Mouse (Mus musculus) ovary, postnatal 10 days (tissue): ENCODE measurements around the gene Map1b.

Experiments used
- DNase-seq: peaks from one replicate; pipeline ENCODE4 v3.0.0; 2022; ENCODE audit warnings: low spot score

Gene Map1b

DNA sequence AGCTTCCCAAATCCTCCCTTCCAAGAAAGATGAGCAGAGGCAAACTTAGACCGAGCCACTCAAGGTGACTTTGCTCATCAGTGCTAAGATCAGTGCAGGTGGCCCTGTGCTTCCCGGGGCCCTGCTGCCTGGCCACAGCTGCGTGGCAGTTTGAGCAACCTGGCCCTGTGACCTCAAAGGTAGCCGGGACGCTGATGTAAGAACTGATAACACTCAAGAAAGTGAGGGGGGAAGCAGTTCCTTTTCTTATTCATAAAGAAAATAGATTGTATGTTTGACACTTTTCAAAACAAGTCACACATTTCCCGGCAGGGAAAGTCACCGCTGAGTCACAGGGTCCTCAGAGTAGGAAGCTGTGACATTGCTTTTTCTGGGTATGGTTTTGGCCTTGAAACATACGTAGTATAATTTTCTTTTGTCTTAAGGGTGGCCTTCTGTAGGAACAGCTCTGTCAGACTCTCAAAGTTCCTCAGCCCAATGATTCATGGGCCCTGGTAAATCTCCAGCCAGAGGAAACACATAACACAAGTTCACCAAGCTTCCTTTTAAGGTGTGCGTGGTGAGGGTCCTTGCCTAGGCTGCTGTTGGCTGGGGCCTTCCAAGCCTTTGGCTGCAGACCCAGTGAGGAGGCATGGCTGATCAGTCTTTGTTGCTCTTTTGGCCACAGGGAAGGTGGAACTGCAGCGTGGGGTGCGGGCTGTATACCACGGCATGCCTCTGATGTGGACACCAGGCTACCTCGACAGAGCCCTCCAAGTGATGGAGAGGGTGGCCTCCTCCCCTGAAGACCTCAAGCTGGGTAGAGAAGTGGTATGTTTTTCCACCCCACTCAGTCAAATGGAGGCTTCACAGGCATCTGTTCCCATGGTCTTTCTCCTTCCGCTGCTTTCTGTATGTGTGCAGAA is 105.5 kb downstream of the Map1b start:
- DNase-seq = no peak

DNA sequence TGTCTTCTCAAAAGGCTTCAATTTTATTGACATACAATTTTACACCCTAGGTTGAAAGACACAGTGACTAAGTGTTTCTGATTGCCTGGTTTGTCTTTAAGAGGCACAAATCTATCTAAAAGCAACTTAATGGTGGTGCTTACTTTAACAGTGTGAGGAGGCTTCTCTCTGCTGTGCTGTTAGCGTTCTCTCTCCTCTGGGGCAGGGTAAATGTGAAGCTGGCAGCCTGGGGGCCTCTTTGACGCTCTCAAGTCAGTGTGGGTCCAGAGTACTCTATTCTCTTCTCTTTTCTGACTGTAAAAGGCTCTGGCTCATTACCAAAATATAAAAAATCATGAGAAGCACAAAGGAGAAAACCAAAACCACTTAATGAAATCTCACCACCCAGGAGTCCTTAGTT is 107.1 kb downstream of the Map1b start:
- DNase-seq = no peak

DNA sequence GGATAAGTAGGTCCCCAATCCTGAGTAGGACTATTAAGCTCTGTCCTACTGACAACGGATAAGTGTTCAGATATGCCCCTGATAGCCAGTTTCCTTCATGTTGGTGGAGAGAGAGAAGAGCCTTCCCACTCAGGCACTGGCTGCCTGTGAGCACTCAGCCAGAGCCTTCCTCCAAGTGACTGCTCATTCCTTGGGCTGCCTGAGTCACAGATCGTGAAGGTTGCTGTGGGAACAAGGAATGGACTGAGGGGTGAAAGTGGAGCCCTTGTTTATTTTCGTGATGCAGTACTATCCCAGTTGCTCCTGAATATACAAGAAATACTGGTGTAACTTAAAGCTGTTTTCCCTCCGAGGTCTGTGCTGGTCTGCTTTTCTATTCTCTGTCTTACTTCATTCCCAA is 117.0 kb downstream of the Map1b start:
- no peak for DNase-seq

DNA sequence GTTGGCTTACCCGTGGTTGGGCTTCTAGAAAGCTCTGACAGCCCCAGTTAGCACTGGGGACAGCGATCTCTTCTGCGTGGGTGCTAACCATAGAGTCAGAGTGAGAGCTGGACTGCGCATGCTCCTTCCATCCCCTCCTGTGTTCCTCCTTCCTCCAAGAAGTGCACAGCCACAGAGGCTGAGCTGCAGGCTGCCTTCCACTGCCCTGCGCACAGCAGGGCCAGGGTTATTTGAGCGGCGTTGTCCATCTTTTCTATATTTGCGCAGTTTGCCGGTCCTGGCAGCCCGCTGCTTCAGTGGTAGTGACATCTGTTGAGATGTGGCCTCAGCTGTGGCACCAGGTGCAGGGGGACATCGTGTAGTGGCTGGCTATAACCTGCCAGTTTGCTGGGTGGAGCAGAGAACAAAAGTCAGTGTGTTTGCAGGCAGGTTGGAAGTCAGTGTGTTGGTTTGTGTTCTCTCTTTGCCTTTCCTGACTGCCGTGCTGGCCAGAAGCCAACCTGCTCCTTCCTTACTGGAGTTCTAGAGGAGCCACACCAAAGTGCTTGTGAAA is 118.1 kb downstream of the Map1b start:
- no peak for DNase-seq

DNA sequence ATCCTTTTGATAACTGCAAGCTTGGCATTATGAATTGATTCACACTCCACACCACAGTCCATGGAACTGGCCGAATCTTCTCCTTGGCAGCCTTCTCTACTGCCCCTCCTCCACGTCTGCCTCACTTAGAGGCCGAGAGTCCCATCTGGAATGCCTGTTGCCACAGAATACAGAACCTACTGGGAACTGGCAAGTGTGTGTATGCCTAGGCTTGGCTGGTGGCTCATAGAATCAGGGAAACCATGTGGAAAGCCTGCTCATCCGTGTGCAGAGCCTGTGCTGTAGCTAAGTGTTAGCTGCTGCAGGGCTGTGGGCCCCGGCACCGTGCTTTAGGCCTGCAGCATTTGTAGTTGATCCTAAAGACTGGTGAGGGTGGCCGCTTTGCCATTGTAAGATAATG is 119.1 kb downstream of the Map1b start:
- no peak for DNase-seq

DNA sequence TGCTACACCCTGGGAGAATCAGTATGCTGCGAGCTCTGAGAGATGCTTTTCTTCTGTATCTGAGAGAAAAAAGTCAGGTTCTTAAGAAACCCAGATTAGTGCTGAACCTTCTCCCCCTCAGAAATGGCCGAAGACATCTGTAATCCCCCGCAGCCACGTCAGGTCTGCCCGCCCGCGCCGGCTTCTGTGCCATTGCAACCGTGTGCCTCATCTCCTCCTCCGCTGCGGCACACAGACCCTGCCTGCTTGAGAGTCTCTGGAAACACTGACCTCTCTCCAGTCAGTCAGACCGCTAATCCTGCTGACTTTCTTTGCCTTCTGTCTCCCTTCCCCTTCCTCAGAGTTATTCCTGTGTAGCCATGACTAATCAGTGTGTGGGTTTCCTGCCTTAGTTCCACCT is 120.8 kb downstream of the Map1b start:
- DNase-seq = no peak

DNA sequence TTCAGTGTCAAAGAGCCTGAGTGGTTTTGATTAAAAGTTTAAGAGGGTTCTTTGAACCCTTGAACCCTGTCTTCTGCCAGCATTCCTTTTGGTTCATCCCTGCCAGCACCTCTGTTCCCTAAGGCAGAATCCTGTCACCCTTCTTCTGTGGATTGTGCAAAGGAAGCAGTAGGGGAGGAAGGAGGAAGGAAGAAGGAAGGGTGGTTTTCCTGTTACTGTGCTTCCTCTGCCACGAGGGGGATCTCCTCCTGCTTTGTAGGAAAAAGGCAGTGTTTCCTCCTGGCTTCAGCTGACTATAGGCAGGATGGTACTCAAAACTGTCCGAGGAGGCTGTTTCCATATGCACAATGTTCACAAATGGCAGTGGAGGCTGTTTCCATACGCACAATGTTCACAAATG is 121.6 kb downstream of the Map1b start:
- DNase-seq = no peak

DNA sequence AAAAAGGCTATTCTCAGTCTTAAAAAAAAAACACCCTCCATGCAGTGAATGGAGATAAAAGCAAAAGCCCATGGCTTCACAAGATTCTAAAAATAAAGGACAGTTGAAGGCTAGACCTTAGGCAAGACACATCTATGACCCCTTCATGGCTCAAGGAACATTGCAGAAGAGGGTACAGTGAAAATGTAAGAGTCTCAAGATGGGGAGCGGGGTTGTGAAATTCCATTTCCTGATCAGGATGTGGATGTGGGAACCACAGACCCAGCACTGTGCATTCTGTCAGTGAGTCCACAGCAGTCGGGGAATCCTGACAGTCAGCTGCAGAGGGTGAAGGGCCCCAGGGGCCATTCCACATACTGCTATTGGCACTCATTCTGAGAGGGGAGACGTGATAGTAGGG is 123.2 kb downstream of the Map1b start:
- DNase-seq = no peak

DNA sequence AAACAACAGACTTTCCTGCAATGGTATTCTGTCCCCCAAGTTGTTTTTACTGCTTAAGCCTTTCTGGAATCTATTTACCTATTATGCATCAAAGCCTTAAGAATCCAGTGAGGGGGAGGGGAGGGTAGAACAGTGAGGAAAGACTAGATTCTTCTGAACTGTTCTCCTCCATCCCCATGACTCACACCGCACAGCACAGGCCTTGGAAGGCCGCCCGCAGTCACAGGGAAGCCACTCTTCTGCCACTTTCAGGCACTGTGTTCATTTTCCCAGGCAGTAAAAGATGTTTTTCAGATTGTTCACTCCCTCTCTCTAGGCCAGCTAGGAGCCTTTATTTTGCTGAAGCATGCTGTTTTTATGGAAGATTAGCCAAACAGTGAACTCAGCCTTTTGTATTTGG is 124.9 kb downstream of the Map1b start:
- no peak for DNase-seq

DNA sequence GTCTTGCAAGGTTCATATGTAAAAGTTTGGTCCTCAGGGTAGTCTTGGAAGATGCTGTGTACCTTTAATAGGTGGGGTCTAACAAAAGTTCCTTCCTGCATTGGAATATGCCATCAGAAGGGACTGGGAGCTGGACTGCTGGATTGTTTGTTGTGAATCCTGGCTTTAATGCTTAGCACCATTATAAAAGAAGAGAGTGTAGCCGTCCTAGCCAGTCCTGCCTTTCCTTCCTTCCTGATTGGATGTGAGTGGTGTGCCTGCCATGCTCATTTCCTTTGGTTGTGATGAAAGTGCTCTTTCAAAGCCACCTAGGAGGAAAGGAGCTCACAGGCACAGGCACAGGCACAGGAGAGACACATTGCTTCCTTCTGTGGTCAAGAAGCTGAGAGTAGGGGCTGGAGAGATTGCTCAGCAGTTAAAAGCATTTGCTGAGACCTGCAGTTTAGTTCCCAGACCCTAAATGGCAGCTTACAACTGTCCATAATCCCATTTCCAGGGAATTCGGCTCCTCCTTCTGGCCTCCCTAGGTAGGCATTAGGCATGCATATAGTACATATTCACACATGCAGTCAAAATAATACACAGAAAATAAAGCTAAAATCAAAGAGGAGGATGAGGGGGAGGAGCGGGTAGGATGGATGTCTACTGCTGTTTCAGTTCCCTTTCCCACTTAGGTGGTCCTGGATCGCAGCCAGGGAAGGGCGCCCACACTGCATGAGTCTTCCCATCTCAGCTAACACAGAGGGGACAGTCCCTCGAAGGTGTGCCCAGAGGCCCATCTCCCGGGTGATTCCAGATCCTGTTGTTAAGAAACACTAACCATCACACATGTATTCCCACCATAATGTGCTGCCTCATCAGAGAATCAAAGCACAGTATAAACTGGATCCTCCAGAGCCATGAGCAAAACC is 128.2 kb downstream of the Map1b start:
- no peak for DNase-seq

DNA sequence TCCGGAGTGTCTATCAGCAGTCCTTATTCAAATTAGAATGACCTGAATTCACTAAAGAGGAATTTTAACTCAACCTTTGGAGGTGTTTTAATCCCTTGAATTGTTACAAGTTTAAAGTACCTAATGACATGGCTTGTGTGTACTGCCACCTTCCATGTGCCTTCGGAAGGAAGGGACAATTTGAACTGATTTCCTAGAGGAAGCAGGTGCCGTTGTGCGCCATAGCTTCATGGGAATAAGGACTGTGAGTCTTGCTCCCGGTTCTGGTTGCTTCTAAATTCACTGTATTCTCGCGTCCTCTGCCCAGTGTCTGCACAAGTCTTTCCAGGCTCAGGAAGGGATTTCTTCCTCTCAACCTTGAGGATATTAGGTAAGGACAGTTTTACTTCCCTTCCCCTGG is 130.0 kb downstream of the Map1b start:
- no peak for DNase-seq

DNA sequence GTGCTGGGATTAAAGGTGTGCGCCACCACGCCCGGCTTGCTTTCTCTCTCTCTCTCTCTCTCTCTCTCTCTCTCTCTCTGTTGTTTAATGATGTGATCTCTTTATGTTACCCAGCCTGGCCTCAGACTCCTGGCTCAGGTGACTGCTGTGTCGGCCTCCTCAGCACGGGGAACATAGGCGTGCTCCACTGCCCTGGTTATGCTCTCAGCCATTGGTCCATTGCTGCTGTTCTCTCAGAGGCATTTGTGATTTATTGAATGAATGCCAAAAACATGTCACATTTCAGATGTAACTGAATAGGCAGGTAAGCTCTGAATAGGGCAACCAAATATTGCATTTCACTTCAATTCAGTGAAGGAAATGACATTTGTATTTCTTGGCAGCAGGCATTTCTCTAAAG is 130.4 kb downstream of the Map1b start:
- no peak for DNase-seq

DNA sequence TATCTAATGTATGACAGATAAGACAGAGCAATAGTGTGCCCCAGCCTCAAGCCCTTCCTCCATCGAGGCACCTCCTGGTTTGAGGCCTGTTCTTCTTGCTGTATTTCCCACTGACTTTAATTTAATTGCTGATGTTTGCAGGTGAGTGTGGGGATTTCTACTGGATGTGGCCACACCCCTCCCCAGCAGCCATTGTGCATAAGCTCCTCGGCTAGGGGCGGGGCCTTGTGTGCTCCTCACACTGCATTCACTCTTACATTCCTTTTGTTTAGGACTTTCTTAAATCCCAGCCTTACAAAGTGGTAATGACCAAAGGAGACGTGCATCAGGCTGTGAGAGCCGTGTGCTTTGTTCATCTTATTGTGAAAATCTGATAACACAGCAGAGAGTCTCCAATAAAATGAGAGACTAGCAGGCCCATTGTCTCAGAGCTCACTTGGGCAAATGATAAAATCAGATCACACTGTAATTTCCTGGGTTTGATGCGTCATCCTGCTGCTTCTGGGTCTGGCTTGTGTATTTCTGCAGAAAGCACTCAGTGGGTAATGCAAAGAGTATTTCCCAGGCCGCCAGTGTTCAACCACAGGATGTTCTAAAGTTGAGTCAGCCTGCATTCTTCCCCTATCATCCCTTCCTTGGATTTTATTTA is 131.7 kb downstream of the Map1b start:
- DNase-seq = no peak

DNA sequence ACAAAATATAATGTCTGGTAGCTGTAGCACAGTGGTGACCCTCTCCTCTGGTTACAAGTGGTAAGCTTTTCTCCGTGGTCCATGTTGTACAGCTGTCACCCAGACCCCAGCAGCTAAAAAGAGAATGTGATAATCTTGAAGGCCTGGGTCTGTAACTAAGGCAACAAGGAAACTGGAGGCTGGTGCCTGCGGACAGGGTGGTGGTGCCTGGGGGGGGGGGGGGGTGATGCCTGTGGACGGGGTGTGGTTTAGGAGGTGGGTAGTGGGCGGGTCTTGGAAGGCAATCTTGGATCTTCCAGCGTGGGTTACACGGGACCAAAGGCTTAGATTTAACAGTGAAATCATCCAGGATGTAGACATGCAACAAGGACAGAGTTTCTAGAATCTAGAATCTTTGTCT is 134.0 kb downstream of the Map1b start:
- no peak for DNase-seq

DNA sequence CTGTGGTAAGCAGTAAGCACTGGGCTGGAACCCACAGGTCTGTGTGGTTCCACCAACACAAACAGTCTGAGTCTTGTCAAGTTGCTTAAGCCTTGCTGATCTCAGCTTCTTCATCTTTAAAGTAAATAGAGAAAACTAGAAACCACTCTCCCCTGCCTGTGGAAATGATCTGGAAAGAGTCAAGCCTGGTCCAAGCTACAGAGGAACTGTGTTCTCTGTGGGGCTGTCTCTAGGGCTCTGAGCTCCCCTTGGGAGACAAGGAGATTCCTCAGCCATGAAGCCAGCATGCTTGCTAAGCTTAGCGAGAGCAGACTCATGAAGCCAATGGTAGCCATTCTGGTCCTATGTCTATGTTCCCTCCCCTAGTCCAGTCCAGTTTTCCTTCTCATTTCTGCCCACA is 138.1 kb downstream of the Map1b start:
- no peak for DNase-seq

DNA sequence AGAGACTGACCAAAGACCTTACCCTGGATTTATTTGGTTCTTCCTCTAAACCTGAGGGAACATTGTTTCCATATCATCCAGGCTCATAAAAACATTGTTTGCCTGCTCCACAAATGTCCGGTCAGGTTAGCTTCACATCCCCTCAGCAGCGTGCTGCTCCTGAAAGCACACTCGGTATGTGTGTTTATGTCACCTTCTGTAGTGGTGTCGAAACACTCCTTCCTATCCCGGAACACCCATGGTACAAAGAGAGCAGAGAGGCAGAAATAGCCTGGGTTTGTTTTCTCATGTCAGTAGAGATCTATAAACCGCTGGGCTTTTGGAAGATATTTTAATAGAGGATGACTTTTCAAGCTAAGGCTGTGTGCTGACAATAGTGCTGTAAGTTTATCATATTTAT is 139.3 kb downstream of the Map1b start:
- no peak for DNase-seq

DNA sequence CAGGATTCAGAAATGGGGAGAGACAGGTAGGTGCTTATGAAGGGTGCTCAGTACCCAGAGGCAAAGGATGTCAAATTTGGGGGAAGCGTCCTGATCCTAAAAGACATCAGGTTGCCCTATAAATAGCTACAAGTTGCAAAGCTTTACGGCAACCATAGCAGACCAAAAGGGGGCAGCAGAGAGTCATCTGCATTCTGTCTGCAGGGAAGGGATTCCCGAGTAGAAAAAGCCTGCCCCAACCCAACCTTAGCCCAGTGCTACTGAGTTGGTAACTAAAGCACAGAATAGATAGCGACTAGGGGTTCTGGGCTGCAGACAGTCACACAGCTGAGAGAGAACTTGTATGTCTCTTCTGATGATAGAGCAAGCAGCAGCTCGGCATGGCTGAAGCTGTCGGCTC is 140.8 kb downstream of the Map1b start:
- DNase-seq = peak; percentile 57

DNA sequence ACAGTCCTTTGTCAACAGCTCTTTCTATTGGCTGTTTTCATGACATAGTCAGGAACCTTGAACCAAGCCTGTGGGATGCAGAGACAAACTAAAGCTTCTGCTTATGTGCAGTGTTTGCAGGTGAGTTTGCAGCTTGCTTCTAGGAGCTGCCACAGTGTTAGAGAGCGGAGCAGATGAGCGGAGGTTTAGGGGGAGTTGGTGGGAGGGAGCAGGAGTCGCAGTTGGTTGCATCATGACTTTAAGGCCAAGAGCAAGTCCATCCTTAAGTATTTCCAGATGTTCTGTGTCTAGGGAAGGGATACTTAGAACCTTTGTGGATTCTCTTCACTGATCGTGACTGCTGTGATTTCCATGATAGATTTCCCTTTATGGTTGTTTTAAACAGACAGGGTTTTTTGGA is 142.1 kb downstream of the Map1b start:
- DNase-seq = no peak

DNA sequence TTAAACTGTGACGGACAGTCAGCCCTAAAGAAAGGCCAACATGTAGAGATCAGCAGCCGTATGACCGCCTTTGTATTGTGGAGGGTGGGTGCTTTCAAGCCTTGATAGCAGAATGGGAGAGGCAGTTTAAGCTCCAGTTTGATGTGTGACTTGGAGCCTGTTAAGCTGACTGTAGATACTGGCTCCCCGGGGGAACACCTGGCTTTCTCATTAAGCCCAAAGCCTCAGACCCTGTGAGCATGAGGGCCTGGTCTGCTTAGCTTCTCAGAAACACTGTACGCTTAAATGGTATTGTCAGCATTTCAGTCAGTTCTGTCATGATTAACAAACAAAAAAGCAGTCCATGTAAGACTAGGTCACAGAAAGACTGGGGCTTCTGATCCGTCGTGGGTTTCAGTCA is 142.7 kb downstream of the Map1b start:
- no peak for DNase-seq
